In the genomic region with DNA sequence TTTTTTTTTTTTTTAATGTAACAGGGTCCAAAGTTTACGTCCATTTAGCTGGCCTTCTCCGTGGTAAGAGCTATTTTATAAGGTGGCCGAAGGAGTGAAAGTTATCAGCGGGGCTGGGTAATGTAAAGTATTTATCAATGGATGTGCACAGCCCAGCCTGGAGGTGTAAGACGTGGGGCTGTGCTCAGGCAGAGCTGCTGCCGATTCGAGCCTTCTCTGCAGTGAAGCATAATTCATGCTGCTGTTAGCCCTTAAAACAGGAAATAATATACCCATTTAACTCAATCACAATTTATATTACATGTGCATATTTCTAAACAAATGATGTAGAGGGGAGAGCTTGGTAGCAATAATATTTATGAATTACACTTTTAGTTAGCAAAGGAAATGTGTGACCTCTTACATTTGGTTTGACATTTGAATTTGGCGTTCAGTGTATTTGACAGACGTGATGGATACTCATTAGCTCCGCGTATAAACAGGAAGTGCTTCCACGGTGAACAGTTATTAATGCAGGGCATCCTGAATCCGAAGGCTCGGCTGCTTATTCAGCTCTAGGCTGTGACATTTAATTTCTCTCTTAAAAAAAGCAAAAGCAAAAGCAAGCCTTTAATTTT, we compare ENCODE assay signal across 16 mouse cellular contexts.
A peak's percentile ranks its signal among the peaks of the same experiment; 100 is the strongest.
DNase-seq lines count a peak whose midpoint lies in the region; ATAC-seq and TF ChIP-seq lines count a peak whose summit lies in the region.
"Had no signal": no experiment of that assay in that cellular context is flagged by ENCODE, and none has a peak within 500 bp of the region (broad histone marks: within the 10 kb centered on the region; RNA-seq: fewer than 3 reads in every experiment).

No protein-coding gene starts in this region.

- peak overlapping the region; percentile 25; the same call in 1 of the 2 replicates for H3K4me2 ChIP-seq in heart, postnatal 0 days (ENCODE audit: low read depth, low read length)
- peak overlapping the region; percentile 37 for H3K4me2 ChIP-seq in lung, embryonic 16.5 days (ENCODE audit: low read depth, low read length)
- H3K4me2 ChIP-seq in limb, embryonic 12.5 days = peak overlapping the region; percentile 13
- H3K4me2 ChIP-seq in stomach, embryonic 16.5 days (ENCODE audit: low read depth, low read length) = peak overlapping the region; percentile 51
- H3K4me2 ChIP-seq: hindbrain, embryonic 14.5 days had no signal

- intact Hi-C loops in heart, adult 2 months (cut with DNase I) = no loop called here

- no peaks in the 10 kb centered on the region for H3K9me3 ChIP-seq in heart, postnatal 0 days (replicated peaks; ENCODE audit: control insufficient read depth, low read length)
- no peaks in the 10 kb centered on the region for H3K9me3 ChIP-seq in lung, embryonic 16.5 days (ENCODE audit: control insufficient read depth, low read length)
- H3K9me3 ChIP-seq in limb, embryonic 12.5 days = no peaks in the 10 kb centered on the region
- H3K9me3 ChIP-seq in stomach, embryonic 16.5 days (replicated peaks; ENCODE audit: control insufficient read depth, low read length) = no peaks in the 10 kb centered on the region

- no peak for ATAC-seq in heart, postnatal 0 days (ENCODE audit: insufficient read depth, low read depth)
- ATAC-seq in lung, embryonic 16.5 days (ENCODE audit: low read depth) = peak; percentile 81
- no peak for ATAC-seq in limb, embryonic 12.5 days (ENCODE audit: insufficient number of reproducible peaks, insufficient read depth, low FRiP score, low TSS enrichment, low read depth)
- peak; percentile 65 for ATAC-seq in stomach, embryonic 16.5 days (ENCODE audit: insufficient read depth, low FRiP score)
- ATAC-seq: activated CD4-positive, CD25-positive, alpha-beta regulatory T cell, adult 4 months; CD4-positive, CD25-positive, alpha-beta regulatory T cell, adult 4 months; forebrain, postnatal 0 days had no signal

- DNase-seq in heart, postnatal 0 days (ENCODE audit: low spot score) = no peak
- no peak for DNase-seq in heart, adult 2 months
- DNase-seq in lung, postnatal 25 days (ENCODE audit: low spot score) = no peak
- no peak for DNase-seq in urinary bladder, postnatal 4 days (ENCODE audit: low spot score in 2 of 2)
- DNase-seq: cerebellum, adult 11 months; forebrain, postnatal 0 days; gastrocnemius, postnatal 14 days; kidney, postnatal 36 days; thymus, postnatal 25 days had no signal

- 46% methylated on average over 14 of the region's 14 CpGs for WGBS in heart, postnatal 0 days
- WGBS in heart, adult 2 months = 50% methylated on average over 14 of the region's 14 CpGs
- 34% methylated on average over 14 of the region's 14 CpGs for WGBS in lung, embryonic 16.5 days
- WGBS in limb, embryonic 12.5 days = 35% methylated on average over 14 of the region's 14 CpGs
- WGBS in stomach, embryonic 16.5 days = 22% methylated on average over 14 of the region's 14 CpGs

- no peak for TF ChIP-seq CTCF in heart, postnatal 0 days (IDR thresholded peaks at IDR 0.05; ENCODE audit: low read depth)
- TF ChIP-seq CTCF in heart, adult 2 months (IDR thresholded peaks at IDR 0.05) = no peak

- no peak overlapping the region for H3K27ac ChIP-seq in heart, postnatal 0 days (ENCODE audit: low read depth)
- no peak overlapping the region for H3K27ac ChIP-seq in heart, adult 2 months
- H3K27ac ChIP-seq in lung, embryonic 16.5 days (ENCODE audit: low read length) = no peak overlapping the region
- H3K27ac ChIP-seq in limb, embryonic 12.5 days = no peak overlapping the region
- H3K27ac ChIP-seq in stomach, embryonic 16.5 days (ENCODE audit: low read length) = peak overlapping the region; percentile 81
- H3K27ac ChIP-seq: hindbrain, embryonic 14.5 days; macrophage had no signal

- H3K36me3 ChIP-seq in heart, postnatal 0 days (replicated peaks; ENCODE audit: control insufficient read depth, insufficient read depth, low read length) = no peaks in the 10 kb centered on the region
- H3K36me3 ChIP-seq in heart, adult 2 months (ENCODE audit: control insufficient read depth, insufficient read depth, low read length) = no peaks in the 10 kb centered on the region
- no peaks in the 10 kb centered on the region for H3K36me3 ChIP-seq in lung, embryonic 16.5 days (ENCODE audit: control insufficient read depth, insufficient read depth, low read length)
- no peaks in the 10 kb centered on the region for H3K36me3 ChIP-seq in limb, embryonic 12.5 days
- no peaks in the 10 kb centered on the region for H3K36me3 ChIP-seq in stomach, embryonic 16.5 days (ENCODE audit: control insufficient read depth, insufficient read depth, low read length)

- no peak overlapping the region for H3K4me3 ChIP-seq in heart, postnatal 0 days (ENCODE audit: low read depth, low read length)
- no peak overlapping the region for H3K4me3 ChIP-seq in heart, adult 2 months
- H3K4me3 ChIP-seq in lung, embryonic 16.5 days (ENCODE audit: low read length) = peak overlapping the region; percentile 14; the same call in 1 of the 2 replicates
- H3K4me3 ChIP-seq in limb, embryonic 12.5 days (replicated peaks) = no peak overlapping the region
- H3K4me3 ChIP-seq in stomach, embryonic 16.5 days (replicated peaks; ENCODE audit: low read length) = 0 out of 2 replicates have a peak overlapping the region, but pooled peaks have one; percentile 17

- no peaks in the 10 kb centered on the region for H3K27me3 ChIP-seq in heart, postnatal 0 days (ENCODE audit: control insufficient read depth, insufficient read depth, low read length)
- H3K27me3 ChIP-seq in heart, adult 2 months (ENCODE audit: control insufficient read depth, insufficient read depth, low read length) = no peaks in the 10 kb centered on the region
- peaks cover 19% of the 10 kb centered on the region for H3K27me3 ChIP-seq in lung, embryonic 16.5 days (ENCODE audit: control insufficient read depth, insufficient read depth, low read depth, low read length)
- H3K27me3 ChIP-seq in limb, embryonic 12.5 days = peaks cover 5% of the 10 kb centered on the region; the same call in 1 of the 2 replicates
- no peaks in the 10 kb centered on the region for H3K27me3 ChIP-seq in stomach, embryonic 16.5 days (ENCODE audit: control insufficient read depth, insufficient read depth, low read length)

- no peak overlapping the region for H3K9ac ChIP-seq in heart, postnatal 0 days (replicated peaks; ENCODE audit: low read depth, low read length)
- no peak overlapping the region for H3K9ac ChIP-seq in heart, adult 2 months (ENCODE audit: low read depth, low read length)
- no peak overlapping the region for H3K9ac ChIP-seq in lung, embryonic 16.5 days (ENCODE audit: low read length)
- no peak overlapping the region for H3K9ac ChIP-seq in limb, embryonic 12.5 days (replicated peaks)
- H3K9ac ChIP-seq in stomach, embryonic 16.5 days (ENCODE audit: low read length) = peak overlapping the region; percentile 33; the same call in 1 of the 2 replicates
- H3K9ac ChIP-seq: forebrain, postnatal 0 days; hindbrain, embryonic 14.5 days had no signal

- no peaks in the 10 kb centered on the region for H3K79me2 ChIP-seq in heart, adult 2 months (replicated peaks; ENCODE audit: control insufficient read depth, insufficient read depth, low read length)

- no peak for TF ChIP-seq POLR2A in heart, adult 2 months (IDR thresholded peaks at IDR 0.05; ENCODE audit: insufficient read depth, low read depth, low read length)

- no peak for TF ChIP-seq EP300 in heart, postnatal 0 days (IDR thresholded peaks at IDR 0.05; ENCODE audit: low read depth)
- TF ChIP-seq EP300 in heart, adult 2 months (IDR thresholded peaks at IDR 0.05; ENCODE audit: insufficient read depth, low read depth, low read length) = no peak

- peaks cover 11% of the 10 kb centered on the region; the same call in 1 of the 2 replicates for H3K4me1 ChIP-seq in heart, postnatal 0 days (ENCODE audit: control insufficient read depth, insufficient read depth)
- H3K4me1 ChIP-seq in heart, adult 2 months (ENCODE audit: control insufficient read depth, insufficient read depth, low read length) = no peaks in the 10 kb centered on the region
- no peaks in the 10 kb centered on the region; the same call in 1 of the 2 replicates for H3K4me1 ChIP-seq in lung, embryonic 16.5 days (replicated peaks; ENCODE audit: control insufficient read depth, insufficient read depth, low read length)
- H3K4me1 ChIP-seq in limb, embryonic 12.5 days (replicated peaks) = peaks cover 20% of the 10 kb centered on the region
- peaks cover 25% of the 10 kb centered on the region for H3K4me1 ChIP-seq in stomach, embryonic 16.5 days (ENCODE audit: control insufficient read depth, insufficient read depth, low read length)

Comparison
In these comparisons a context has a peak if more than half of its experiments do, and no peak if none do; other contexts are left out.
1. ATAC-seq: peak in lung, embryonic 16.5 days (single experiment) and stomach, embryonic 16.5 days (single experiment); none in heart, postnatal 0 days (single experiment) and limb, embryonic 12.5 days (single experiment).
2. H3K4me3 ChIP-seq: peak in lung, embryonic 16.5 days (single experiment) and stomach, embryonic 16.5 days (single experiment); none in heart, postnatal 0 days (single experiment), heart, adult 2 months (single experiment) and limb, embryonic 12.5 days (single experiment).
3. Peak in every context shown above with its lines, with median percentiles within 50 percentile points of each other: H3K4me2 ChIP-seq.